Mouse (Mus musculus): ENCODE data around the gene Utp6. TPM values are rescaled to one million over a fixed set of nuclear protein-coding genes. Genes with fewer than 3 reads are reported as not detected.

The Utp6 gene
- total RNA-seq, 2 experiments from 2014 or later, result 45.4 to 102 TPM

DNA sequence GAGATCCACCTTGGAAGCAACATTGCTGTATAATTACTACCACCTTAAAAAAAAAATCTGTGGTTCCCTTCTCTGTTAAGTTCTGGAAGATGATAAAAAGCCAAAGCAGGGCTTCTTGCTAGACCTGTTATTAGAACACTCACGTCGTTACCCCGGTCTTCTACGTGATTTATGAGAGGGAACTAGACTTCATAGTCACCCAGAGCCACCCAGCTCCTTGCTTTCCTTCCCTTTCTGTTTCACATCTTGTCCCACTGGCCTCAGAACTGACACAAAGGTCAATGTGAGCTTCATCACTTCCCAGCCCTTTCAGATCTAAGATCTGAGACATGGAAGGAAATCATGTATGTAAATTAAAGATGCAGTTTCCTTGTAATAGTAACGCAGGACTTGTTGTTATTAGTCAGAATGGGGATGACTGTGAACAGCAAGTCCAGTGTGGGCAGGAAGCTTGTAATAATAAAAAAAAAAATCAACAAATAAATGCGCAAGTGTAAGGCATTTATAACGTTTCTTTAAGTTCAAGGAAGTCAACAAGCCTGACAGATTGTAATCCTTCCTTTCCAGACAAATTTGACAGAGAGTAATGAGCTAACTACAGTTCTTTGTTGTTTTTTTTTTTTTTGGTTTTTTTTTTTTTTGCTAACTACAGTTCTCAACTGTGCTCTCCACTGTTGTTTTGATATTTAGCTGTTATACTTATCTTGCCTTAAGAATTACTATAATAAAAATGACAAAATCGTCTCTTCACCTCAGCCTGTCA, 1.2 kb upstream of the Utp6 start:
- ATAC-seq (replicated peaks; ENCODE audit: poor library complexity, severe bottlenecking), result peak; percentile 34; the same call in 1 of the 2 replicates

DNA sequence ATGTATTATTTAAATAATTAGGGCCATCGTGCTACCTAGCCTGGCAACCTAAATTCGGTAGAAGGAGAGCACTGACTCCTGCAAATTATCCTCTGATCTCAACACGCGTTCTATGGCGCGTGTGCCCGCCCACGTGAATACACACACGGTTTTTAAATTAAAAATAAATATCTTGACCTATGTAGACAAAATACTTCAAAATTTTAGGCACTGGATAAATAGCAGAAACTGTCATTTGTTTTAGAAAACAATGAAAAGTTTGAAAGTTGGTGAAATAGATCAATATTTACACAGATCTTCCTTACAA, 640 bp upstream of the Utp6 start:
- ATAC-seq (replicated peaks; ENCODE audit: poor library complexity, severe bottlenecking), result no peak

DNA sequence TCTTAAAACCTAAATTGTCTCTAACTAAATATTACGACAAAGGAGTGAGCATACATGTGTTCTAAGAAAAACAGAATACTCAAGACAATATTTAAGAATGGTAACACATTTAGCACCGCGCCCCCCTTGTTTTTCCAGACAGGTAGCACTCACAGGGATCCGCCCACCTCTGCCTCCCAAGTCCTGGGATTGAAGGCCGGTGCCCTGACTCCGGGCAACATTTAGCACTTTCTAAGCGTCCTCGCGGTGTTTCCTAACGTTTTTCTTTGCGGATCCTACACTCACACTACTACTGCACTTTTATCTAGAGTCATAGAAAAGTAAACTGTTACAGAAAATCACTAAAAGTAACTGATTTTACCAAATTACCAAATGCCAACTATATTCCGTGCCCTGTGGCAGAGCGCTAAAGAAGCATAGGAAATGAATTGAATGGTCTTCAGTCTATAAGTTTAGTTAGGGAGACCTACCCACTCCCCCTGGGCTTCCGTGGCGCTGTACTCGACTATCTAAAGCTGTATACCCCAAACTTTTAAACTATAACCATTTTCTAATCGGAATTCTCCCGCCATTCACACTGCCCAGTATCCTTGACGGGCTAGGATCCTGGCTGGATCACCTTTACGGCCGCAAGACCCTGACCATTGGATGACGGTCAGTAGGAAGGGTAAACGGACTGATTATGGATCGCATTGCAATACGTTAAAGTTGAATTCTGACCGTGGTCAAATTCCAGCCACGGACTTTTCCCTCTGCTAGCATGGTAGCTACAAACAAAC, 655 bp downstream of the Utp6 start:
- peak; percentile 4; the same call in 1 of the 2 replicates for ATAC-seq (replicated peaks; ENCODE audit: poor library complexity, severe bottlenecking)

DNA sequence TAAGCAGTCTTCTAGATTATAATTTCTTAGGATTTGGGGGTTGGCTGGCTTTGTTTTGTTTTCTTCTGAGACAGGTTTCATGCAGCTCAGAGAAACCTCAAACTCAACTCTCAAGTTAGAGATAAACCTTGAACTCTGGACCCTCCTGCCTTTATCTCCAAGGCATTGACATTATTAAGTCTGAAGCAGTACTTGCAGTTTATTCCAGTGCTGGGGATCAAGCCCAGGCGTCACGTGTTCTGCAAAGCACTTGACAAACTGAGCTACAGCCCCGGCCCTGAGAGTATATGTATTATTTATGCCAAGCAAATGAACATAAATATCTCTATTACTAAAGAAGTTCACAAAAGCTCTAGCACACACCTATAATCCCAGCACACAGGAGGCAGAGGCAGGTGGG, 14.9 kb downstream of the Utp6 start:
- ATAC-seq (replicated peaks; ENCODE audit: poor library complexity, severe bottlenecking), result no peak

DNA sequence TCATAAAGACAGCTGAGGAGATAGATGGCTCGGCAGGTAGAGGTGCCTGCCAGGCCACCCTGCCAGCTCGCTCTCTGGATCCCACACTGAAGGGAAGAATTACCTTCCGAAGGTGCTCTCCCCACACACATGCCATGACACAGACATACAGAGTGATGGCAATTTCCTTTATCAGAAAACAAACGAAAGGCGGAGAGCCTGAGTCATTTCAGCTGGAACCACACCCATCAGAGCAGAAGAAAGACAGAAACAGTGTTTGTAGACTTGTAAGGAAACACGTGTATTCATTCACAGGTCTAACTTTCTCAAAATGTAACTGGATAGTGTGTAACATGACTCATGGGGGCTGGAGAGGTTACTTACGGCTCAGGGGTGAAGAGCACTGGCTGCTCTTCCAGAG, 18.6 kb downstream of the Utp6 start:
- no peak for ATAC-seq (replicated peaks; ENCODE audit: poor library complexity, severe bottlenecking)

DNA sequence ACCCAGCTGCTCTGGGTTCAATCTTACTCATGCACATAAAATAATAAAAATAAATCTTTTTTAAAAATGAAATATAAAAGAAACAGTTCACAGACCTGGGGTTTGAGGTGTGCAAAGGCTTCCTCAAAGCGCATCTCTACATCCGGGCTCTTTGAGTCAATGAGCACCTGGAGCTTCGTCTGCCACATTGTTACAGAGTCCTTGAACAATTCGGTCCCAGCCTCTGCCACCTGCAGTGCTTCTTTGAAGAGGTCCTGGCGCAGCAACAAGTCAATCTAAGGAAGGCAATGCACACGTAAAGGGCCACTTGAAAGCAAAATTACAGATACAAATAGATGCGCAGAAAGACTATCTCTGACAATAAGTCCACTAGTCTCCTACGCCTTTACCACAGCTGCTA, 19.1 kb downstream of the Utp6 start:
- no peak for ATAC-seq (replicated peaks; ENCODE audit: poor library complexity, severe bottlenecking)

DNA sequence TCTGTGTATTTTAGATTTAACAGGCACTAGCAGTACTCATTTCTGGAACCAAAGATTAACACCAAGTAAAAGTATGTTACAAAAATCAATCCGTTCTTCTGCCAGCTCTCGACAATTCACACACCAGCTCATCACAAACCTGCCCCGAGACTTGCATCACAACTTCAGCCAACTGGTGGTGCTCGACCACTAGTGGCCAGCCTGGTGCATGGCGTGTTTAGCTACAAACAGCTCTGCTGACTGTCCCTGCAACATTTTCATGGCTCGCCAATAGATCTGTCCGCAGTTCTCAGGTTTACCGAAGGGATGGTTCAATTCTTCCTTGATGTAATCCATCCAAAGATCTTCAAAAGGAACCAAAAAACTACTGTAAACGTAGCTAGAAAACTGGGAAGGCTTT, 26.4 kb downstream of the Utp6 start:
- no peak for ATAC-seq (replicated peaks; ENCODE audit: poor library complexity, severe bottlenecking)

DNA sequence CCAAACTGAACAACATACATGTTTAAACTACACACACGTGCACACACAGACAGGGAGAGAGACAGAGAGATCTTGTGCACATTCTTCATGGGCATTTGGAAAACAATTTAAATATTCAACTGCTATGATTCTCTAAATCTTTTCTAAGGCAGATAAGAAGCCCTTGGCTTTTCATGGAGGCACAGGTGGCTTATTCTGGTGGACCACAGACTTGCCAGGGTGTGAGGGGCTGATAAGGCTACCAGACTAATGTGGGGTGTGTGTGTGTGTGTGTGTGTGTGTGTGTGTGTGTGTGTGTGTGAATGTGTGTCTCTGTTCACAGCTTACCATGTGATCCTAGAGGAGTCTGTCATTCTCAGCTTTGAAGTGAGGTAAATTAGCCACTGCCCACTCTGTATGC, 39.4 kb downstream of the Utp6 start:
- no peak for ATAC-seq (replicated peaks; ENCODE audit: poor library complexity, severe bottlenecking)

DNA sequence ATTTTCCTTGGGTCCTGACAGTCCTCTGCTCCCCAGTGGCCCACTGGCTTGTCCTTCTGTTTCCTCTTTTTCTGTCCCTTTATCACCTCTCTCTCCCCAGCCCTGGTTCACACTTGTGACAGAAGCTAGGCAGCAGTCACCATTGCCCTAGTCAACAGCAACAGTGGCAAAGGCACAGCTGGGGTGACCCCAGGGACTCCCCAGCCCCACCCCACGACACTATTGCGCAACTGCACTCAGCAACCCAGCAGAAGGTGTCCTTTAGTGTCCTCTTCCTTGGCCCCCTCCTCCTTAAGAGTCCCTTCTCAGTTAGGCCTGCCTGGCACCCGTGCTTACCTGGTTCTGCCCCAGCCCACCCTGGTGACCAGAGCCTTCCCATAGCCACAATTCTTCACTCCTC, 40.0 kb downstream of the Utp6 start:
- ATAC-seq (replicated peaks; ENCODE audit: poor library complexity, severe bottlenecking), result peak; percentile 63

DNA sequence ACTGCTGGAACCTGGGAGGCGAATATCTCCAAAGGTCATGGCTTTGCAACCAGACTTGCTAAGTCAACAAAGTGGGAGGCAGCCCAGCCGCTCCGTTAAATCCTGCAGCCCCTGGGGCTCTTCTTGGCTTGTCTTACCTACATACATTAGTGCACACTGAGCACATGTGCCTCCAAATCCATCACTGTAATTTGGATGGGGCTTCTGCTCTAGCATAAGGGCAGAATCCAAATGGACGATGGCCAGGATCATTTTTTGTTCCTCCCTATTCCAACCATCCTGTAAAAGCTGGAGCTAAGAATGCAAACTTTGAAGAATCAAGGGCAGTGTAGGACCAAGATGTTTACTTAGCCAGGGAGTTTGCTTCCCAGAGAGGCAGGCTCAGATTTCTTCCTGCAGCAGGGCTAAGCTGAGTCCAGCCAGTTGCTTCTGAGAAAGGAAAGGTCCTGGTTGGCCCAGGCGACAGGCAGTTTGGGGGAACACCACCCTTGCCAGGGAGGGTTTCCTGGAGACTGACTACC, 41.6 kb downstream of the Utp6 start:
- ATAC-seq (replicated peaks; ENCODE audit: poor library complexity, severe bottlenecking), result no peak

DNA sequence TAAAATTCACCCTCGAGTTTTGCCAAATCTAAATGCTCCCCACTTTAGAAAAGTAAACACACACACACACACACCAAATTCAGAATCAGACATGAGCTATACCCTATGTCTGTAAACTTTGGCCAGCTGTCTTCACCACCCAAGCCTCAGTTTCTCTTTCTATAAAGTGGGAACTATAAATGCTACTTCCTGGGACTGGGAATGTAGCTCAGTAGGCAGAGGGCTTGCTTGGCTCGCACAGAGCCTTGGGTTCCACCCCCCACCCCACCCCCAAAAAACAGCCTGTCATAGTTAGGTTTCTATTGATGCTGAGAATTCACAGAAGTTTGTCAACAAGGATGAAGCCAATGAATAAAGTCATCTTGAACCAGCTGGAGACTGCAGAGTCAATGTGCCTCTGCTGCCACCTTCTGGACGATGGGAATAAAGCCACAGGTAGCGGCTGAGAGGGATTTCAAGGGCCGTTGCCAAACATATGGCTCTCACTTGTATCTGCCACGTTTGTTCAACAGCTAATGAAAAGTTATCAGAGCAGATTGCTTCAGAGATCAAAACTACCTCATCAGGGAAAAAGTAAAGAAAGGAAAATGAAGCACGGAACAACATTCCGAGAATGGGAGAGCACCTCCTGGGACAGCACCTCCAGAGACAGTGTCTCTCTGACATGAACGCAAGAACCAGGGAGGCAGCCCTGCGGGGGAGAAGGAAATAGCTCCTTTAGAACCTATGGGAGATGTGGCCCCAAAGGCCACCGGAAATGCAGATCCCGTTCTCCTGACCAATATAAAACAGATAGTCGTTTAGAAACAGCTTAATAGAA, 42.3 kb downstream of the Utp6 start:
- ATAC-seq (replicated peaks; ENCODE audit: poor library complexity, severe bottlenecking), result peak; percentile 79

DNA sequence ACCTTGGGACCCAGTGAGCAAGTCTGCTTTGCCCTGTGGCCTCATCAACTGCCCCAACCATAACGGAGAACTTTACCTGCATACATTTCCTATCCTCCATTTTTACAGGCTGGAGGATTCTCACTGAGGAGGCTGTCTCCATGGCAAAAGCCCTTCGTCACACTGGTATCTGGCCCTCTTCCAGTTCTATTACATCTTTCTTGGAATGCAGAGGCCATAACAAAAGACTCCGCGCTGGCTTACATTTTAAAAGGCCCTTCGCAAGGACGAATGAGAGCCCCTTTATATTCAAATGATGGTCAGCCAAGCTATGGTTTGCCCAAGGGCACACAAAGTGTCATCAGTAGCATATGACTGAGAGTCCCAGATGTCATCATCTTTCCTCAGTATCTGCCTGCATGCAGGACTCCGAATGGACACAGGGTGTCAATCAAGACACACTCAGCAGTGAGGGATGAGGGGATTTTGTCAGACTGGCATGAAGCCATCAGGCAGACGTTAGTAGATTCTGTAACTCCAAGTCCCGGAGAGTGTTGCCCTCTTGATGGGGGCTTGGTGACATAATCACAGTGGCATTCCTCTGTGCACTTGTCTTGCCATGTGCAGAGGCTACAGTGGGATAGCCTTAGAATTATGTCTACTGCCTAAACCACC, 46.4 kb downstream of the Utp6 start:
- ATAC-seq (replicated peaks; ENCODE audit: poor library complexity, severe bottlenecking), result no peak

DNA sequence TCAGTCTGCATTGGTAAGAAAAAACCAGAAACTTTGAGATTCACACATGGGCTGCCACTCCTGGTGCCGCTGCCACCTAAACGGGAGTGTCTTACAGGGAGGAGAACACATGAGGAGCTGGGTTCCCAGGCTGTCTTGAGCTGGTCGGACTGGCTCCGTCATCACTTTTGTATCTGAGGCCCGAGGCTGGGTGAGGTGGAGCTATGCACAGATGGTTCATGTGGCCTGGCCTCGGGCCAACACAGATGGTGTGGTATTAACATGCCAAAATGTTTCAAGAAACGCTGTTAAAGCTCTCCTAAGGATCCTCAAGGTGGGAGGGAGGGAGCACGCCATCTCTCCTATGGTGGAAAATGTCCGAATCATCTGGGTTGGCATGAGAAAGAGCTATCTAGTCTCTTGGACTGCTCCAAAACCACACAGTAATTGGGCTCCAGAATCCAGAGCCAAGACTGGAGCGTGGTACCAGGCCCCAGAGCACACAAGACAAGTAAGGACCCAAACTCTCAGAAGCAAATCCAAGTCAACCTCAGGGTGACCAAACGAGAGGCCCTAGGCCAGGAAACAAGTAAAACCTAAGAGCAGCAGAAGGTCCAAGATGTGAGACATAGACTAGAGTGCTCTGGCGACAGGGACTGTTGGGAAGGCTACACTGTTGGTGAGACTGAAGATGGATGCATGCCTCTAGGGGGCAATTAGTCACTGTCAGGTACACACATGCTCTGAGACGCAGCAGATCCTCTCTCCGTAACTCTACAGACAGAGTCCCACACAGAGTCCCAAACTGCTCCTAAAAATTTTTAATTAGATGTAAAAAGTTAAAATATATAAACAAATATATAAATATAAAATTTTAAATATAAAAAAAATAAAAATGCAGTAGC, 53.3 kb downstream of the Utp6 start:
- no peak for ATAC-seq (replicated peaks; ENCODE audit: poor library complexity, severe bottlenecking)

DNA sequence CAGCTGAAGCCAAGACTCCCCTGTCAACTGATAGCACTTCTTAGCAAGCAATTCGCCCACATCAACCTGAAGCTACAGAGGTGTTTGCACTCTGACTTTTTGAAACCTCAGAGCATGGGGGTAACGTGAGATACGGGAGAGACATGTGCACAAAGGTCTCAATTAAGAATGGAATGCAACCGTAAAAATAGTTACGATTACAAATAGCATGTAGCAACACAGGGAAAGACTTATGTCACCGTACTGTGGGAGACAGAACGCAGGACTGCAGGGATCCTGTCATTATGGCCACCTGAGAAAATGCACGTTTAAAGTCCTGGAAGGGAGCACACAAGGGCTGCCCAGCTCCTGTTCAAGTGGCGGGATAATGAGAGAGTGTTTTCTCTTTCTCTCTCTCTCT, 55.3 kb downstream of the Utp6 start:
- ATAC-seq (replicated peaks; ENCODE audit: poor library complexity, severe bottlenecking), result no peak

DNA sequence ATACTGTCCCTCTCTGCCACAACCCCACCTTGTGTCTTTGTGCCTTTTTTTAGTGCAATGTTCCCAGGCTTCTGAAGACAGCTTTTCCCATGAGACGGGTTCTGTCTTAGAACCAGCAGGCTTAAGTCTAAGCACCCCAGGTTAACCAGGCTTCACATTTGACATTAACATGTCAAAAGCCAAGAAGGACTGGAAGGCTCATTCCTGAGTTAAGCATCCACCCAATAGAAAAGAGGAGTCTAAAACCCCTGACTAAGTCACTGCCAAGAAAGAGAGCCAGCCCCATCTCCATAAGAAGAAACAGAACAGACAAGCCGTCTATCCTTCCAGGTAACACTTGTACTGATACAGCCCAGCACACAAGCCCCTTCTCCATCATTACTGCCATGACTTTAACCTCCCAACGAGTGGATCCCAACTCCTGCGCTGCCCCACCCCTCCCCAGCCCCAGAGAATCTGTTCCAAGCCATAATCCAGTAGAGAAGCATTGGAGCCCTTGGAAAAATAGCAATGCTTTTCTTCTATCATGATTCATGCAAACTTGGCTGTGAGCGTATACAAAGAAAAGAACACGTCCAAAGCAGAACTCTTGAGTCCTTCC, 59.2 kb downstream of the Utp6 start:
- no peak for ATAC-seq (replicated peaks; ENCODE audit: poor library complexity, severe bottlenecking)

DNA sequence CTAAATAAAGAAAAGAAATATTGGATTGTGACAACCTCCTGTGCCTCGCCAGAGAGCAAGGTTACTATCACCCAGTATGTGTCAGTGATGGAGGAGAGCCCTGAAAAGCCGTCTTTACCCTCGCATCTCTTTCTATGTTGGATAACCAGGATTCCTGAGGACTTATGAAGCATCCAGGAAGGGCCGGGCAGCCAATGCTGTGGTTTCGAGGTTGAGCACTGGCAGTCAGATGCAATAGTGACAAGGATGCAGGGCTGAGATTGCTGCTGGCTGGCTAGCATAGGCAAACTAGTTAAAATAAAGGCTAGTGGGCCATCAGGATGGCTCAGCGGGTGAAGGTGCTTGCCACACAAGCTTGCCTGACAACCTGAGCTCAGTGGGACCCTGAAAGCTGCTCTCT, 61.0 kb downstream of the Utp6 start:
- no peak for ATAC-seq (replicated peaks; ENCODE audit: poor library complexity, severe bottlenecking)

DNA sequence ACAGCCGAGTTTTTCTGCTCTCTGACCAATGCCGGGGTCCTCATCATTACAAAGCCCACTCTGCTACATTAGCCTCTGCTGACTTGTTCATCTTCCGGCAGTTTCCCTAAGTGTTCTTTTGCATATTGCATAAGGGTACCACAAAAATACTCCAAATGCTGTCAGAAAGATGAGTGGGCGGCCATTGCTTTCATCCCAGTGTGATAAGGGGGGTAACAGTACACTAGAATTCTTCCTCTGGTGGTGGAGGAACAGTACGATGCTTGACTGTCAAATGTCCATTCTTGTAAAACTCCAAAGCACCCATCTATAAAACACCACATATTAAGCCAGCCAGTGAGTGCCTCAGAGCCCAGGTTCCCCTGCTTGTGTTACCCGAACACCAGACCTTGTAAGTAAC, 69.9 kb downstream of the Utp6 start:
- no peak for ATAC-seq (replicated peaks; ENCODE audit: poor library complexity, severe bottlenecking)

DNA sequence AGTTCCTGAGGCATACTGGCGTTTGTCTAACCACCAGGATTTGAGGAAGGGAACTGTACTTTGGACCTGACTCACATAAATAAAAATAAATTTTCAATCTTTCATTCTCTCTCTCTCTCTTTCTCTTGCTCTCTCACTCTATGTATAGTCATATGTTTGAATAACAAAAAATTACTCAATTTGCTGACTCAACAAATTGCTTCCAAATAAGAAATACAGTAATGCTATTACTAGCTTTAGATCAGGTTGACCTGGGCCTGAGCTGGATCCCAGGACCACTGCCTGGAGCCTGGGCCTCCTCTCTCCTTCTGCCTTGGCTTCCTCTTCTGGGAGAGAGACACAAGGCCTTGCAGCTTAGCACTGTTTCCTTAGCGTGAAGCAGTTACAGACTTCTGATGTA, 71.4 kb downstream of the Utp6 start:
- no peak for ATAC-seq (replicated peaks; ENCODE audit: poor library complexity, severe bottlenecking)

DNA sequence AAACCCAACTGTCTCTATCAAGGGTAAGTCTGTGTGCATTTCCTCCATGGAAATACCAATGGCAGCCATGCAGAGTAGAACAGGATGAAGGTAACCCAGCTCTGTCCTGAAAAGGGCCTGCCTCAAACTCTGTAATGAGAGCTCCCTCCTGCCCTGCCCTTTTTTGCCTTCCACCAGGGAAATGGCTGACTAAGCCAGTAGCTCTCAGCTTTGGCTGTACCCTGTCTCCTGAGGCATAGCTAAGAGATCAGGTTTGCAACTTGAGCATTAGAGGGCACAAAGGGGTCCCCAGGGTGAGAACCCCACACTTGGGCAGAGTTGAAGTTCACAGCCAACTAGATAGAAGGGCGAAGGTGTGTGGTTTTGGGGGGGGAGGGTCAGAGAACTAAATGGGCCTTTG, 75.2 kb downstream of the Utp6 start:
- ATAC-seq (replicated peaks; ENCODE audit: poor library complexity, severe bottlenecking), result no peak
